Mouse (Mus musculus) stomach, postnatal 0 days (tissue): ENCODE data around the gene B4galt1. TPM values are rescaled to one million over a fixed set of nuclear protein-coding genes. Genes with fewer than 3 reads are reported as not detected.

Experiments used
- ATAC-seq: fragments of 200-750 bp; cut with Nextera tagmentation; 2 replicates; pipeline ENCODE4 v1.8.0; 2017; ENCODE audit not compliant: low FRiP score, low TSS enrichment
- DNase-seq: peaks from one replicate; pipeline ENCODE4 v3.0.0-alpha.2; 2016; ENCODE audit warnings: low spot score
- H3K27ac ChIP-seq: fragments of 300-500 bp; sonication (generic); replicated peaks from 2 replicates; pipeline ENCODE4 v1.5.1; 2014; ENCODE audit warnings: mild to moderate bottlenecking, control low read depth
- H3K27me3 ChIP-seq: fragments of 300-500 bp; sonication (generic); 2 replicates; pipeline ENCODE4 v1.6.1; 2014; ENCODE audit warnings: low read length; ENCODE audit not compliant: control insufficient read depth, insufficient read depth
- H3K36me3 ChIP-seq: fragments of 300-500 bp; sonication (generic); 2 replicates; pipeline ENCODE4 v1.6.1; 2014; ENCODE audit warnings: low read length, mixed read lengths; ENCODE audit not compliant: control insufficient read depth, insufficient read depth
- H3K4me1 ChIP-seq: fragments of 300-500 bp; sonication (generic); replicated peaks from 2 replicates; pipeline ENCODE4 v1.6.1; 2014; ENCODE audit warnings: antibody characterized with exemption; ENCODE audit not compliant: control insufficient read depth, insufficient read depth
- H3K4me2 ChIP-seq: fragments of 300-500 bp; sonication (generic); replicated peaks from 2 replicates; pipeline ENCODE4 v1.6.1; 2014; ENCODE audit warnings: low read depth, mild to moderate bottlenecking, control low read depth, moderate library complexity
- H3K4me3 ChIP-seq: fragments of 300-500 bp; sonication (generic); 2 replicates; pipeline ENCODE4 v1.5.1; 2014; ENCODE audit warnings: low read depth, low read length, control low read depth
- H3K9ac ChIP-seq: fragments of 300-500 bp; sonication (generic); 2 replicates; pipeline ENCODE4 v1.6.1; 2014; ENCODE audit warnings: mild to moderate bottlenecking, low read length, control low read depth, mixed read lengths
- H3K9me3 ChIP-seq: fragments of 300-500 bp; sonication (generic); 2 replicates; pipeline ENCODE4 v1.6.1; 2016; ENCODE audit warnings: low read length; ENCODE audit not compliant: control insufficient read depth
- CTCF ChIP-seq: IDR thresholded peaks from 2 replicates; pipeline ENCODE4 v1.5.1; 2016; ENCODE audit warnings: antibody characterized with exemption, low read depth, mild to moderate bottlenecking, moderate library complexity
- EP300 ChIP-seq: optimal IDR thresholded peaks from 2 replicates; pipeline ENCODE3; 2016; ENCODE audit warnings: antibody characterized with exemption
- WGBS: fragments of 180-500 bp; shearing (Covaris S2); extraction: QIAGEN DNeasy Blood & Tissue Kit; methylation state at CpG from one replicate; pipeline ENCODE4 v1.1.7; 2014; 5-methylcytosine and 5-hydroxymethylcytosine counted together
- microRNA-seq: library from miRNA; unstranded; fragments of <30 nt; microRNA quantifications from one replicate; pipeline ENCODE4, GENCODE M21; 2016
- polyA plus RNA-seq: library from polyadenylated mRNA; unstranded; fragments of >200 nt; fragmentation: Nextera tagmentation; extraction: Ambion mirVana; gene quantifications from 2 replicates; pipeline ENCODE4 v1.2.1, GENCODE M21; 2015

The B4galt1 gene
- polyA plus RNA-seq, 1 experiment from 2014 or later, result 34.3 TPM

GRCm38 (mm10) chr4:40774279-40775259, 79.2 kb downstream of the B4galt1 start:
- Histone ChIP-seq H3K27me3 (no peaks in the 10 kb centered on the region), H3K9ac (no peak overlapping the region), H3K27ac (peak overlapping the region; percentile 77), H3K4me2 (peak overlapping the region; percentile 49), H3K36me3 (no peaks in the 10 kb centered on the region), H3K4me1 (peaks cover 6% of the 10 kb centered on the region; the same call in 1 of the 2 replicates), H3K9me3 (no peaks in the 10 kb centered on the region), H3K4me3 (no peak overlapping the region)
- WGBS, result 17% methylated on average over 12 of the region's 12 CpGs
- DNase-seq, result peak; percentile 87
- TF ChIP-seq CTCF (peak; percentile 98), EP300 (no peak)
- ATAC-seq, result peak; percentile 75; the same call in 1 of the 2 replicates

GRCm38 (mm10) chr4:40759876-40760275, 93.9 kb downstream of the B4galt1 start:
- 45% methylated on average over 5 of the region's 5 CpGs for WGBS
- Histone ChIP-seq H3K27ac (no peak overlapping the region), H3K4me1 (no peaks in the 10 kb centered on the region), H3K9ac (no peak overlapping the region), H3K9me3 (no peaks in the 10 kb centered on the region), H3K4me3 (no peak overlapping the region), H3K36me3 (no peaks in the 10 kb centered on the region), H3K4me2 (no peak overlapping the region), H3K27me3 (no peaks in the 10 kb centered on the region)
- DNase-seq, result no peak
- TF ChIP-seq EP300 (no peak), CTCF (no peak)
- ATAC-seq, result no peak

GRCm38 (mm10) chr4:40757780-40758420, 95.9 kb downstream of the B4galt1 start, which contains the start of gene Smu1:
Smu1 (minus strand) TSS chr4:40757923.
- DNase-seq, result peak; percentile 99
- H3K4me2 ChIP-seq, result peak within 1 kb of the TSS; percentile 62
- under 1% methylated on average over 40 of the region's 40 CpGs for WGBS
- H3K36me3 ChIP-seq, result peaks cover 10% of the 10 kb centered on the region; the same call in 1 of the 2 replicates
- no peak for TF ChIP-seq EP300
- no peak for TF ChIP-seq CTCF
- peak; percentile 98 for ATAC-seq
- H3K27ac ChIP-seq, result peak within 1 kb of the TSS; percentile 78
- H3K27me3 ChIP-seq, result no peaks in the 10 kb centered on the region
- peak within 1 kb of the TSS; percentile 85 for H3K9ac ChIP-seq
- no peaks in the 10 kb centered on the region for H3K9me3 ChIP-seq
- H3K4me1 ChIP-seq, result no peaks in the 10 kb centered on the region
- H3K4me3 ChIP-seq, result peak within 1 kb of the TSS; percentile 79

GRCm38 (mm10) chr4:40757157-40757779, 96.5 kb downstream of the B4galt1 start:
- DNase-seq, result peak; percentile 51
- no peaks in the 10 kb centered on the region for H3K9me3 ChIP-seq

More at GRCm38 (mm10) chr4:40757157-40757779, 96.5 kb downstream of the B4galt1 start:
- H3K27me3 ChIP-seq, result no peaks in the 10 kb centered on the region
- peak overlapping the region; percentile 78 for H3K27ac ChIP-seq
- ATAC-seq, result peak; percentile 76
- peak overlapping the region; percentile 79 for H3K4me3 ChIP-seq
- WGBS, result under 1% methylated on average over 31 of the region's 39 CpGs
- TF ChIP-seq EP300 (no peak), CTCF (no peak)
- peak overlapping the region; percentile 85 for H3K9ac ChIP-seq
- H3K4me1 ChIP-seq, result no peaks in the 10 kb centered on the region
- H3K4me2 ChIP-seq, result peak overlapping the region; percentile 62
- peaks cover 10% of the 10 kb centered on the region; the same call in 1 of the 2 replicates for H3K36me3 ChIP-seq

Small RNA genes within 50 kb of the gene (microRNA-seq; reads per million reads assigned to microRNA genes)
- gene Gm24112 (not detected), gene Gm25931 (not detected), gene Mir5123 (not detected)

Other genes with a start within 250 kb of the B4galt1 start
- 21.2 and 24.0 TPM in 2 replicates for gene Aptx, start 150.8 kb downstream of the B4galt1 start, polyA plus RNA-seq
- gene Dnaja1, start 131.9 kb downstream of the B4galt1 start, polyA plus RNA-seq, result 185 and 203 TPM in 2 replicates
- 79.9 and 80.9 TPM in 2 replicates for gene Smu1, start 96.1 kb downstream of the B4galt1 start, polyA plus RNA-seq
- 75.5 and 86.9 TPM in 2 replicates for gene Spink4, start 66.0 kb upstream of the B4galt1 start, polyA plus RNA-seq
- 259 and 270 TPM in 2 replicates for gene Bag1, start 94.3 kb upstream of the B4galt1 start, polyA plus RNA-seq
- gene Chmp5, start 94.4 kb upstream of the B4galt1 start, polyA plus RNA-seq, result 121 and 125 TPM in 2 replicates
- gene Nfx1, start 116.9 kb upstream of the B4galt1 start, polyA plus RNA-seq, result 27.9 and 28.5 TPM in 2 replicates
- gene Aqp7, start 194.1 kb upstream of the B4galt1 start, polyA plus RNA-seq, result 0.39 and 0.47 TPM in 2 replicates
- gene Aqp3, start 244.2 kb upstream of the B4galt1 start, polyA plus RNA-seq, result 202 and 227 TPM in 2 replicates